Mouse (Mus musculus) brown adipose tissue, adult 24 weeks (tissue): ENCODE results near the gene Galk1. TPM values are rescaled to one million over a fixed set of nuclear protein-coding genes. Genes with fewer than 3 reads are reported as not detected.

ENCODE experiments used
- H3K27ac ChIP-seq: fragments of 200-500 bp; replicated peaks from 2 replicates; pipeline ENCODE4 v1.5.1; 2012; ENCODE audit warnings: low read depth, mild to moderate bottlenecking, low read length
- H3K4me1 ChIP-seq: fragments of 200-500 bp; 2 replicates; pipeline ENCODE4 v1.6.1; 2012; ENCODE audit warnings: low read length, mixed read lengths; ENCODE audit not compliant: control insufficient read depth, insufficient read depth, insufficient read length
- H3K4me3 ChIP-seq: fragments of 200-500 bp; 2 replicates; pipeline ENCODE4 v1.5.1; 2012; ENCODE audit warnings: low read depth, mild to moderate bottlenecking, low read length, moderate library complexity; ENCODE audit not compliant: insufficient read depth
- polyA plus RNA-seq: library from polyadenylated mRNA; stranded (reverse); fragments of >200 nt; gene quantifications from 2 replicates; pipeline ENCODE4 v1.2.4, GENCODE M21; 2012; ENCODE audit not compliant: missing spikeins, insufficient read depth, insufficient read length

The Galk1 gene
- polyA plus RNA-seq, 1 experiment = 9.6 TPM

DNA sequence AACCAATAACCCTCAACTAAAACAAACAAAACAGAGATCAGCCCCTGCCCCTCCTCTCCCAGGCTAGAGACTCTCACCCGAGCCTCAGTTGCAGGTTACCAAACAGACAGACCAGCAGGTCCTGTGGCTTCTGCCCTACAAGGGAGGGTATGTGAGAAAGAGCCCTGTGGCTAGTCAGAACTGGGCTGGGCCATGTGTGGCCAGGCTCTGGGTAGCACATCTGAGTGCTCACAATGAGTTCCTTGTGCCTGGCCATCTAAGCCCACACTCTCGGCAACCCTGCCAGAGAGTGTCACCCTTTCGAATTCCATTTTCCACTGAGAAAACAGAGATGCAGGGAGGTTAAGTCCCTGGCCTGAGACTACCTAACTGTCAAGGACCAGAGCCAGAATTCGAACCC lies 20.4 kb downstream of the Galk1 start:
- H3K27ac ChIP-seq = no peak overlapping the region
- H3K4me3 ChIP-seq = no peak overlapping the region
- no peaks in the 10 kb centered on the region for H3K4me1 ChIP-seq

- no peak overlapping the region for H3K4me3 ChIP-seq
Measured at GRCm38 (mm10) chr11:115989686-115990085, 22.8 kb downstream of the Galk1 start.

DNA sequence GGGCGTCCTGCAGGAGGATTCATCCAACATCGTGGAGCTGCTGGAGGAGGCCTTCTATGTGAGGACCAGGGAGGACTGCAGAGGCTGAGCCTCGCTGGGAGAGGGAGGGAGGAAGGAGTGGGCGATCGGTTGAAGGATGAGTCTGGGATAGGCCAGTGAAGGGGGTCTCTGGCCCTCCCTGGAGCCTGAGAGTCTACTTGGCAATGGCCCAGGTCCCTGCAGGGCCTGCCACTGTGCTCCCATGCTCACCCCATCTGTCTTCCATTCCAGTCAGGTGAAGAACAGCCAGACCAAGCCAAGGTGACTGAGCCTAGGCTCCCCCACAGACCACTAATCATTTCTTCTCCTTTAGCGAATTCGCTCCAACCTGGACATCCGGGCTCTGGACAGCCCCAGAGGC lies 29.2 kb downstream of the Galk1 start:
- no peak overlapping the region for H3K27ac ChIP-seq
- H3K4me1 ChIP-seq = no peaks in the 10 kb centered on the region
- H3K4me3 ChIP-seq = no peak overlapping the region

More at GRCm38 (mm10) chr11:115989686-115990085, 22.8 kb downstream of the Galk1 start:
- Histone ChIP-seq H3K27ac (no peak overlapping the region), H3K4me1 (no peaks in the 10 kb centered on the region)

- no peak overlapping the region for H3K4me3 ChIP-seq
Measured at GRCm38 (mm10) chr11:115982472-115982871, 30.0 kb downstream of the Galk1 start.

DNA sequence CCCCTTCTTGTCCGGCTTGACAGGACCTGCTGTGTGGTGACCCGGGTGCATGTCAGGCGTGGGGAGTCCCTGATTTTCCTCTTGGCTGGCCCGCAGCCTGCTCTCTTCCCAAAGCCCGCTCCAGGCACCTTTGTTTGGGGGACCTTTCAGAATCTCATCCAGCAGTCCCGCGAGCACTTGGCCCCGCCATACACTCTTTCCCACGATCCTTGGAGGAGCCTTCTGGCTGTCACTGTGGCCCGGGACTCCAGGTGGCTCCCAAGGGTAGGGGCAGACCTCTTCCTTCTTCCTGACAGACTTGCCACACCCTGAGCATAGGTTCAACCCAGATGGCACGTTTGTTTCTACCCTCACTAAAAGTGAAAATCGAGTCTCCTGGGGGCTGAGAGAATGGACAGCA lies 37.0 kb downstream of the Galk1 start:
- Histone ChIP-seq H3K4me1 (no peaks in the 10 kb centered on the region), H3K27ac (no peak overlapping the region), H3K4me3 (peak overlapping the region; percentile 37)

More at GRCm38 (mm10) chr11:115982472-115982871, 30.0 kb downstream of the Galk1 start:
- Histone ChIP-seq H3K27ac (no peak overlapping the region), H3K4me1 (no peaks in the 10 kb centered on the region)

DNA sequence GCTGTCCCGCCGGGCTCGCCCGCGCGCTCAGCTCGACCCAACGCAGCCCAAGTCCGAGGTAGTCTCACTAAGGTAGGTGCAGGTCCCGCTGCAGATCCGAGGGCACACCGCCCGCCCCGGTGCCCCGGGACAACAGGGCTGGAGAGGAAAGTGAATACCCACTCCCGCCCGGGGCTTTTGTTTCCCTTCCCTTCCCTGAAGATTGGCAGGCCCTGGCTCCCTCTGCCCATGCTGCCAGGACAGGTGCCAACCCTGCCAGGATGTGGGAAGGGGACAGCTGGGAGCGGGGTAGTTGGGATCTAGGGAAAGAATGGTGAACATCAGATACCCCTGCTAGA lies 37.5 kb downstream of the Galk1 start:
- Histone ChIP-seq H3K27ac (no peak overlapping the region), H3K4me3 (peak overlapping the region; percentile 37), H3K4me1 (no peaks in the 10 kb centered on the region)

GRCm38 (mm10) chr11:115974309-115975082 lies 38.0 kb downstream of the Galk1 start, which contains the start of gene Itgb4:
Gene Itgb4 (plus strand): TSS chr11:115974709.
- Histone ChIP-seq H3K4me1 (no peaks in the 10 kb centered on the region), H3K4me3 (peak within 1 kb of the TSS; percentile 37), H3K27ac (no peak within 1 kb of the TSS)

GRCm38 (mm10) chr11:115971016-115971415 lies 41.5 kb downstream of the Galk1 start:
- Histone ChIP-seq H3K4me3 (no peak overlapping the region), H3K4me1 (no peaks in the 10 kb centered on the region), H3K27ac (no peak overlapping the region)

DNA sequence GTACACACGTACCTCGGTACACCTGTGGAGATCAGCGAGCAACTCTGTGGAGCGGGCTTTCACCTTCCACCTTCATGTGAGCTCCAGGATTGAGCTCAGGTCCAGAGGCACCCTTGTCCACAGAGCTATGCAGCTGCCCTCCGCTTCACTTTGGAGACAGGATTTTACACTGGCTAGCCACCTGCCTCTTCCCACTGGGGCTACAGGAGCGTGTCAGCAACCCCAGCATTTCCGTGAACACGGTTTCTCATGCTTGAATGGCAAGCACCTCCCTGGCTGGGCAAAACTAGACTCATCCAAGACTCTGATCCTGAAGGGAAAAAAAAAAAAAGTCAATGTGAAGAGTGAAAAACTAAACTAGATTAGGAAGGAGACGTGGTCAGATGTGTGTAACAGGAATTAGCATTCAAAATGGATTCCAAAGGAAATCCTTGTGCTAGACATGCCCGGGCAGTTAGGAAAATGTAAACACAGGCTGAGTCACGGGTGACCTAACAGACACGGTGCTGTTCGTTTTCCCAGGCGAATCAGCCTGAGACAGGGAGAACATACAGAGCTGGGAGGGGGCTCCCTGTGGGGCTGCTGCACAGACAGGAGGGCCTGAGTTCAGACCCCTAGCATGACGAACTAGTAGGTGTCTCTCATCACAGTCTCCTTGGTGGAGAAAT lies 42.4 kb downstream of the Galk1 start:
- Histone ChIP-seq H3K27ac (no peak overlapping the region), H3K4me3 (no peak overlapping the region), H3K4me1 (no peaks in the 10 kb centered on the region)

- no peak overlapping the region for H3K4me3 ChIP-seq
- no peaks in the 10 kb centered on the region for H3K4me1 ChIP-seq
- no peak overlapping the region for H3K27ac ChIP-seq
Measured at GRCm38 (mm10) chr11:115968731-115969405, 43.7 kb downstream of the Galk1 start.

DNA sequence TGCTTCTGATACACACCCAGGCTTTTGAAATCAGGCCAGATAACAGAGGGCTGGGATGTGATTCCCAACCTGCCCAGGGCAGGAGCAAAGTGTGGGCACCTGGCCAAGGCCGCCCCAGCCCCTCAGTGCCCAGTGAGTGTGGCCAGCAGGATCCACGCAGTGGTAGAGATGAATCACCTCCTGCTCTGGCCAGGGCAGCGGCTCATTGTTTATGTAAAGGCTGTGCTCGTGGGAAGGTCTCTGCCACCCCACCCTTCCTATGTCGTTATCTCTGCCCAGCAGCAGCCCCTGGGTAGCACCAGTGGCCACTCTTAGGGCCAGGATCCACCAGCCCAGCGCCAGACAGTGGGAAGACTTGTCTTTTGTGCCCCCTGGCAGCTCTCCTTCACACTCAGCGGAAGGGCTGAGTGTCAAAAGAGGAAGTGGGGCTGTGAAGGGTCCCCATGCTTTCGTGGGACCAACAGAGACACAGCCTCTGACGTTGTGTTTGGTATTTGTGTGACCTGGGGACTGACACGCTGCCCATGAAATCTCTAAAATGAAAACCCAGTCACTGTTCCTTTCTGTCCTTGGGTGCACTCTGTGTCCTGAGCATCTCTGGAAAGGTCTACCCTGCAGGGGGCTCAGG lies 47.4 kb downstream of the Galk1 start:
- no peaks in the 10 kb centered on the region for H3K4me1 ChIP-seq
- H3K27ac ChIP-seq = no peak overlapping the region
- no peak overlapping the region for H3K4me3 ChIP-seq

DNA sequence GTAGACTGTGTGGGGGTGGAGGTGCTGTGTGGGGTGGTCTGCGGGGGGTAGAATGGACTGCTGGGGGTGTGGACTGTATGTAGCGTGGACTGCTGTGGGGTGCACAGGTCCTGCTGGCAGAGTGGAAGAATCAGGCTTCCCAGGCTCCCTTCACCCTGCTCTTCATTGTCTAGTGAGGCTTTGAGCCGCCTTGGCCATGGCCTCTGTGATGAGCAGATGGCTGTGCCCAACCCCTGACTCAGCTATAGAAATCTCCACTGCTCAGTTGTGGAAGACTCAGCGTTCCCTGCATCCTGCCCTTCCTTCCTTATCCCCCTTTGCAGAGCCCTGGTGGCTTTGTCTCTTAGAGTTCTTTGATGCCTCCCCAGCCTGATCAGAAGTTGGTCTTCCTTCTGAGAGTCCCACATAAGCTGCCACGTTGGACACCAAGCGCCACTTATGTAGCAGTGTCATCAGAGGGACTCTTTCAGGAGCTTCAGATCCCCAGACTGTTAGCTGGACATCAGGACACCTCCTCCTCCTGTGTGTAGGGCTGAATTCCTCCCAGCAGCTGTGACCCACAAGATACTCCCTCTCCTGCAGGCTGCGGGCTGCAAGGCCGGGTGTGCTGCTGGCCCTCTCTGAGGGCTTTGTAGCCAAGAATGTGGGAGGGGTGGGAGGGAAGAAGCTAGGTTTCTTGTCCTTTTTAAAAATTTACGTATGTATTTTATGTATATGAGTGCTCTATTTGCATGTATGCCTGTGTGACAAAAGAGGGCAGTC lies 49.7 kb downstream of the Galk1 start:
- Histone ChIP-seq H3K4me1 (no peaks in the 10 kb centered on the region), H3K4me3 (no peak overlapping the region), H3K27ac (no peak overlapping the region)

- peaks cover 5% of the 10 kb centered on the region; the same call in 1 of the 2 replicates for H3K4me1 ChIP-seq
- H3K27ac ChIP-seq = no peak overlapping the region
- H3K4me3 ChIP-seq = no peak overlapping the region
Measured at GRCm38 (mm10) chr11:115959018-115959417, 53.5 kb downstream of the Galk1 start.
